Mouse (Mus musculus): ENCODE data around the gene Rem2.

The Rem2 gene

GRCm38 (mm10) chr14:54443712-54444618, 31.9 kb upstream of the Rem2 start:
- peak; percentile 61 to 78 for DNase-seq (ENCODE audit: low spot score in 2 of 2)

DNA sequence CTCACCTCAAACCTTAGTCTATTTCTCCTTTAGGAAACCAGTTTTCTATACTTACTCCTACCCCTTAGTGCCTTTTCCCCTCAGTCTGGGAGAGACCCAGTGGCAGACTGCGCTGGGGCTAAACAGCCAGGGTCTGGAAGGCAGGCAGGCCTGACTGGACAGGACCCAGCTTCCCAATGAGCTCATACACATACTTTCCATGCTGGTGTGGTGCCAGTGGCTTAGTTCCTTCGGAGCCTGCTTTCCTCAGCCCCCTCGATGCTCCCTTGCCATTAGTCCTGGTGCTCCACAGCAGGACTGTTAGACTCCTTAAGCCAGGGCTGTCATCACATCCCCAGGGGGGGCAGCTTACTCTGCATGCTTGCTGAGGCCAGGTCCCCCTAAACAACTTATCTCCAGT, 30.4 kb upstream of the Rem2 start:
- peak in 1 of 2 experiments; percentile 19 for DNase-seq (ENCODE audit: low spot score in 2 of 2)

- no peak for DNase-seq (ENCODE audit: low spot score in 2 of 2)
These were observed 22.3 kb upstream of the Rem2 start for GRCm38 (mm10) chr14:54453566-54453965.

GRCm38 (mm10) chr14:54454669-54455528, 21.0 kb upstream of the Rem2 start:
- no peak for DNase-seq (ENCODE audit: low spot score in 2 of 2)

GRCm38 (mm10) chr14:54457907-54458569, 17.9 kb upstream of the Rem2 start:
- no peak for DNase-seq (ENCODE audit: low spot score in 2 of 2)

GRCm38 (mm10) chr14:54462146-54462545, 13.8 kb upstream of the Rem2 start:
- no peak for DNase-seq (ENCODE audit: low spot score in 2 of 2)

- DNase-seq (ENCODE audit: low spot score in 2 of 2): no peak
These were observed 12.6 kb upstream of the Rem2 start for GRCm38 (mm10) chr14:54463108-54463958.

- peak; percentile 87 to 88 for DNase-seq (ENCODE audit: low spot score in 2 of 2)
These were observed 12.0 kb upstream of the Rem2 start, which contains the start of gene Lrp10 for GRCm38 (mm10) chr14:54463959-54464292. Gene Lrp10, plus strand, starts transcription at chr14:54464137.

DNA sequence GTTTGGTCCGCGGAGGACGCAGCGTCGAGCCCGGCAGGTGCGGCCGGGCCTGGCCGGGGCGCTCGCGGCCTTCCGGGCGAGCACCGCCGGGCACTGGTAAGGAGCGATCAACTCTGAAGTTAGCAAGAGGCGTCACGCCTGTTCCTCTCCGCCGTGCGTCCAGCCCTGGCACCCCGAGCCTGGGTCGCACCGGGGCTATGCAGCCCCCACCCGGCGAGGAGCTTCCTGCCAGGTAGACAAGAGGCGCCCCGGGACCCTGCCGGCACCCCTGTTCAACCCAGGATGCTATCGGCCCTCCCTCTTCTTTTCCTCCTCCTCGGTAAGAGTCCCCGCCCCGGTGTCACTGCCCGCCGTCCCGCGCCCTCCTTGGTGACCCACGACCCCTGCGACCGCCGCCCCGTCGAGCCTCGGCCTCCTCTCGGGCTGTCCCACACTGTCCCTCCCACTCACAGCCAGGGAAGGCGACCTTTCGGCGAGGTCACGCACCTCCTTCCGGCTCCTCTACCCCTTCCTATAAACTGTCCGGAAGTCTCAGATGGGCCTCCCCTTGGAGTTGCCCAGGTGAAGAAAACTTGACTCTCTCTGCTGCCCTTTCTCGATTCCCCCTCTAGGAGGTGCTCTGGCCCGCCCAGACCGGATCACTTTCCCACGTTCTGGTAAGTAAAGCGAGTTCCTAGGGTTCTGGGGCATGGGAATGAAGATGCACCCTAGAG, 11.5 kb upstream of the Rem2 start:
- DNase-seq (ENCODE audit: low spot score in 2 of 2): peak; percentile 70 to 78

- no peak for DNase-seq (ENCODE audit: low spot score in 2 of 2)
These were observed 4.4 kb upstream of the Rem2 start for GRCm38 (mm10) chr14:54471467-54471866.

- DNase-seq (ENCODE audit: low spot score in 2 of 2): no peak
These were observed 3.2 kb upstream of the Rem2 start for GRCm38 (mm10) chr14:54472671-54473070.

GRCm38 (mm10) chr14:54474744-54475143, 1.2 kb upstream of the Rem2 start:
- DNase-seq (ENCODE audit: low spot score in 2 of 2): no peak

DNA sequence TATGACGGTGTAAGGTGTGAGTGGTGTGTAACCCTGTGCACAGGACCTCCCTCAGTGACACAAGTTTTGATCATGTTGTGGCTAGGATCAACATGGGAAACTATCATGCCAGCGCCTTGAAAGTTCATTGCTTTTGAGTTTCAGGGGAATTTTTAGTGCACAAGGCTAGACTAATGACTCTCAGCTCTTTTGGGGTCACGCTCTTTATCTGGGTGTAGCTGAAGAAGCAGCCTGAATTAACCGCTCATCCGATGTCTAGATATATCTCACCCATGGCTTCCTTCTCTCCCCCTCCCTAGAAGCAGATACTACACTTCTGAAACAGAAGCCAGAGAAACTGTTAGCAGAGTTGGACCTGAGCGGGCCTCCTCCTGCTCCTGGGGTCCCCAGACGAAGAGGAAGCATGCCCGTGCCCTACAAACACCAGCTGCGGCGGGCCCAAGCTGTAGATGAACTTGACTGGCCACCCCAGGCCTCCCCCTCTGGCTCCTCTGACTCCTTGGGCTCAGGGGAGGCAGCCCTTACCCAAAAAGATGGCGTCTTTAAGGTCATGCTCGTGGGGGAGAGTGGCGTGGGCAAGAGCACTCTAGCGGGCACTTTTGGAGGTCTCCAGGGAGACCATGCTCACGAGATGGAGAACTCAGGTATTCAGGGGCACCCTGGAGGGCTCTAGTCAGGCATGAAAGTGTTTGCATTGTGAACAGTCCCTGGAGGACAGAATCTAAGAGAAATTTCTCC, 1.4 kb downstream of the Rem2 start:
- DNase-seq (ENCODE audit: low spot score in 2 of 2): no peak

- DNase-seq (ENCODE audit: low spot score in 2 of 2): no peak
These were observed 3.6 kb downstream of the Rem2 start for GRCm38 (mm10) chr14:54479451-54479920.

DNA sequence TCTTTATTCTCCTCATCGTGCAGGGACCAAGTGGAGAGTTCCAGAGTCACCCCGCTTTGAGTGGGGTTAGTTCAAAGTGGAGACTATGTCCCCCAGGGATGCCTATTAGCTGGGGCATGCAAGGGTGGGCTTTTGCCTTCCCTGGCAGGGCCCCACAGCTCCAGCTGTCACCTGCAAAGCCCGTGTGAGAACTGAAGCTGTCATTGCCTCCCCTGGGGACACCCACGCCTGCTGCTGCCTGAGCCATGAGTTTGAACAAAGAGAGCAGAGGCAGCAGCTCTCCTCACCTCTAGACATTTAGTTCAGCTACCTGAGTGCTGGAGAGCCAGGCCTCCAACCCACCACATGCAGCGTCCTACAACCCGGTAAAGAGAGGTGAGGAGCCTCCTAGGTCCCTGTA, 4.8 kb downstream of the Rem2 start:
- DNase-seq (ENCODE audit: low spot score in 2 of 2): no peak

GRCm38 (mm10) chr14:54481402-54481801, 5.5 kb downstream of the Rem2 start:
- DNase-seq (ENCODE audit: low spot score in 2 of 2): no peak

- DNase-seq (ENCODE audit: low spot score in 2 of 2): no peak
These were observed 6.6 kb downstream of the Rem2 start for GRCm38 (mm10) chr14:54482498-54482897.

DNA sequence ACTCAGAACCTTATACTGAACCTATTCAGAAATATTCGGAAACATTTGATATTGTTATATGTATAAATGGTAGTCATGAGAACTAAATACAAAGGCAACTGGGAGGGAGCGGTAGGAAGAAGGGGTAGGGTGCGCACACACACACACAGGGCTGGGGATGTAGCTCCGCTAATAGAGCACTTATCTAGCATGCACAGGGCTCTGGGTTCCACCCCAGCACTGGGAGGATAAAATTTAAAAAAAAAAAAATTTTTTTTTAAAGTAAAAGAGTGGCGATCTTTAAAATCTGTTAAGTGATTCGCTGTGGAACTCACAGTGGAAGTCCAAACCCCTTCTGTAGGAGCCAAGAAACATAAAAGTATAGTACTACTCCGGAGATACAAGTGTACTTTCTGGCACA, 10.0 kb downstream of the Rem2 start:
- no peak for DNase-seq (ENCODE audit: low spot score in 2 of 2)

GRCm38 (mm10) chr14:54487732-54488131, 11.8 kb downstream of the Rem2 start:
- DNase-seq (ENCODE audit: low spot score in 2 of 2): no peak

DNA sequence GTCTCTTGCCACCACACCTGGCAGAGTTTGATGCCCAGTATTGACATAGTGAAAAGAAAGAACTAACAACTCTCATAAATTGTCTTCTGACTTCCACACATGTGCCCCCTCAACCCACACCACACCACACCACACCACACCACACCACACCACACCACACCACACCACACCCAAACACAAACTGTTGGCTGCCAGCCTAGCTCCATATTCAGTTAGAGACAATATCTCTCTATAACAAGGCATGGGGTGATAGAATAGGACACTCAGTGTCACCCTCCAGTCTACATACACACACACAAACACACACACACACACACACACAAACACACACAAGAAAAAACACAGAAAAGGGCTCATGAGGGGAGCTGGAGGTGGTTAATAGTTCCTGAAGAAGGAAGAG, 12.4 kb downstream of the Rem2 start:
- DNase-seq (ENCODE audit: low spot score in 2 of 2): no peak

All from urinary bladder, postnatal 36 days (tissue).